ENCODE assay signal across 8 mouse cellular contexts in the genomic region with DNA sequence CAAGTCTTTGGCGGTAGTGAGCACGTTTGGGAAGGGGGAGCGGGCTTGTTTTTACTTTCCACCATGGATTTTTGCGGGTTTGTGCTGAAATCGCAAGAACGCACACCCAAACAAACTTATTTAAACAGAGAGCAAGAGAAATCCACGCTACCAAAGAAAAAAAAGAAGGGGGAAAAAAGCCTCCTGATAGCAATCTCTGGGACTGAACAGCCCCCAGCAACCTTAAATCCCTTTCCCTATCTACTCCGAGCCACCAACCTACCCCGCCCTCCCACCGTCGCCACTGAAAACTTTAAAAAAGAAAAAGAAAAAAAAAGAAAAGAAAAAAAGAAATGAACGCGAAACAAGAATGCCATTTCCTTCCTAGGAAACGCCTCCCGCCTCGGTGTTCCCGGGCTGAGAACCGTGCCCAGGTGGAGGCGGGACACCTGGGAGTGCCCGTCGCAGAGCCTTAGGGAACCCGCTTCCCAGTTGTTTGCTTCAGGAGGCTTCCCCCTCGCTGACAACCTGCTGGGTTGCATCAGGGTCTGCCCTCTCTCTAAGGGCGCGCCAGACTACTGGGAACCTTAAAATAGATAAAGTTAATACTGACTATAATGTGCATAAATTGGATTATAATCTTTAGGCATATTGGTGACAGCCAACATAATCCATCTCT. TPM values are rescaled to one million over a fixed set of nuclear protein-coding genes. Genes with fewer than 3 reads are reported as not detected.
A peak's percentile ranks its signal among the peaks of the same experiment; 100 is the strongest.
DNase-seq lines count a peak whose midpoint lies in the region; ATAC-seq and TF ChIP-seq lines count a peak whose summit lies in the region.

No protein-coding gene starts in this region.

- 0 out of 2 replicates have a peak, but pooled peaks cover 4% of the 10 kb centered on the region for H3K36me3 ChIP-seq in heart, postnatal 0 days (replicated peaks; ENCODE audit: control insufficient read depth, insufficient read depth, low read length)
- H3K36me3 ChIP-seq in midbrain, embryonic 11.5 days (ENCODE audit: control insufficient read depth, insufficient read depth, low read length), result 0 out of 2 replicates have a peak, but pooled peaks cover 4% of the 10 kb centered on the region
- no peaks in the 10 kb centered on the region for H3K36me3 ChIP-seq in thymus, adult 2 months (ENCODE audit: control insufficient read depth, insufficient read depth, low read length)

- H3K9me3 ChIP-seq in heart, postnatal 0 days (replicated peaks; ENCODE audit: control insufficient read depth, low read length), result no peaks in the 10 kb centered on the region
- H3K9me3 ChIP-seq in midbrain, embryonic 11.5 days (ENCODE audit: control insufficient read depth, low read length), result no peaks in the 10 kb centered on the region

- H3K27me3 ChIP-seq in heart, postnatal 0 days (ENCODE audit: control insufficient read depth, insufficient read depth, low read length), result no peaks in the 10 kb centered on the region
- H3K27me3 ChIP-seq in midbrain, embryonic 11.5 days (ENCODE audit: control insufficient read depth, insufficient read depth, low read length), result peaks cover 5% of the 10 kb centered on the region
- no peaks in the 10 kb centered on the region for H3K27me3 ChIP-seq in thymus, adult 2 months (ENCODE audit: control insufficient read depth, insufficient read depth, low read length)

- no peak overlapping the region for H3K27ac ChIP-seq in cortical plate, adult 2 months (ENCODE audit: insufficient read depth, low read length)
- H3K27ac ChIP-seq in heart, postnatal 0 days (ENCODE audit: low read depth), result peak overlapping the region; percentile 52; the same call in 1 of the 2 replicates
- 0 out of 2 replicates have a peak overlapping the region, but pooled peaks have one; percentile 4 for H3K27ac ChIP-seq in midbrain, embryonic 11.5 days (ENCODE audit: low read depth, low read length)
- peak overlapping the region; percentile 51 for H3K27ac ChIP-seq in thymus, adult 2 months (ENCODE audit: control insufficient read depth, insufficient read depth, low read length)

- no peak for TF ChIP-seq CTCF in cortical plate, adult 2 months (IDR thresholded peaks at IDR 0.05; ENCODE audit: extremely low read depth, insufficient read depth, low read length)
- no peak for TF ChIP-seq CTCF in heart, postnatal 0 days (IDR thresholded peaks at IDR 0.05; ENCODE audit: low read depth)
- no peak for TF ChIP-seq CTCF in thymus, adult 2 months (IDR thresholded peaks at IDR 0.05; ENCODE audit: borderline replicate concordance, control insufficient read depth, extremely low read depth, insufficient read depth, low read length, poor library complexity)

- TF ChIP-seq EP300 in heart, postnatal 0 days (IDR thresholded peaks at IDR 0.05; ENCODE audit: low read depth), result no peak

- WGBS in heart, postnatal 0 days, result under 1% methylated on average over 25 of the region's 25 CpGs
- WGBS in midbrain, embryonic 11.5 days, result under 1% methylated on average over 25 of the region's 25 CpGs
- WGBS in thymus, adult 2 months, result 1% methylated on average over 25 of the region's 25 CpGs

- DNase-seq in urinary bladder, postnatal 14 days (ENCODE audit: low spot score), result peak; percentile 19
- DNase-seq in urinary bladder, postnatal 4 days (ENCODE audit: low spot score in 2 of 2), result no peak
- no peak for DNase-seq in heart, postnatal 0 days (ENCODE audit: low spot score)
- peak; percentile 40 to 41 for DNase-seq in kidney, postnatal 4 days
- no peak for DNase-seq in midbrain, embryonic 11.5 days (ENCODE audit: low spot score, missing footprints)
- peak; percentile 35 for DNase-seq in thymus, adult 2 months

- no peak for ATAC-seq in heart, postnatal 0 days (ENCODE audit: insufficient read depth, low read depth)
- ATAC-seq in midbrain, embryonic 11.5 days (ENCODE audit: low FRiP score), result no peak
- no peak for ATAC-seq in frontal cortex, adult (ENCODE audit: low TSS enrichment)

- peak overlapping the region; percentile 99 for H3K4me3 ChIP-seq in cortical plate, adult 2 months (ENCODE audit: insufficient read depth, low read length)
- H3K4me3 ChIP-seq in heart, postnatal 0 days (ENCODE audit: low read depth, low read length), result peak overlapping the region; percentile 94
- H3K4me3 ChIP-seq in midbrain, embryonic 11.5 days (ENCODE audit: low read depth, low read length), result peak overlapping the region; percentile 74
- H3K4me3 ChIP-seq in thymus, adult 2 months (ENCODE audit: control insufficient read depth, insufficient read depth, low read length), result peak overlapping the region; percentile 53

- no peak for TF ChIP-seq POLR2A in cortical plate, adult 2 months (IDR thresholded peaks at IDR 0.05; ENCODE audit: extremely low read depth, insufficient read depth, low read length)
- TF ChIP-seq POLR2A in thymus, adult 2 months (IDR thresholded peaks at IDR 0.05; ENCODE audit: control insufficient read depth, extremely low read depth, insufficient read depth, low read length, poor library complexity), result no peak

- H3K9ac ChIP-seq in heart, postnatal 0 days (replicated peaks; ENCODE audit: low read depth, low read length), result peak overlapping the region; percentile 80
- H3K9ac ChIP-seq in midbrain, embryonic 11.5 days (ENCODE audit: low read length), result peak overlapping the region; percentile 17

- H3K4me2 ChIP-seq in heart, postnatal 0 days (ENCODE audit: low read depth, low read length), result peak overlapping the region; percentile 98
- H3K4me2 ChIP-seq in midbrain, embryonic 11.5 days, result peak overlapping the region; percentile 81

- peaks cover 1% of the 10 kb centered on the region; the same call in 1 of the 2 replicates for H3K4me1 ChIP-seq in cortical plate, adult 2 months (ENCODE audit: control insufficient read depth, insufficient read depth, low read length)
- 0 out of 2 replicates have a peak, but pooled peaks cover 3% of the 10 kb centered on the region for H3K4me1 ChIP-seq in heart, postnatal 0 days (ENCODE audit: control insufficient read depth, insufficient read depth)
- peaks cover 20% of the 10 kb centered on the region for H3K4me1 ChIP-seq in midbrain, embryonic 11.5 days (ENCODE audit: control insufficient read depth, insufficient read depth, low read length)
- H3K4me1 ChIP-seq in thymus, adult 2 months (replicated peaks; ENCODE audit: control insufficient read depth, insufficient read depth, low read length), result peaks cover 8% of the 10 kb centered on the region

RNA-seq across cellular contexts. Expression of gene Mllt3, which starts 0.7 kb away (rescaled TPM):
- 22.5 and 23.2 TPM in 2 replicates for polyA plus RNA-seq in cortical plate, adult 2 months (2012; rRNA removed)
- 5.1 and 27.2 TPM in 2 replicates for total RNA-seq in heart, postnatal 0 days (2014; rRNA removed; ENCODE audit: low replicate concordance)
- 13.5 and 14.6 TPM in 2 replicates for polyA plus RNA-seq in heart, postnatal 0 days (2015; fragmentation: Nextera tagmentation; extraction: Ambion mirVana)
- 62.3 and 63.1 TPM in 2 replicates for polyA plus RNA-seq in midbrain, embryonic 11.5 days (2014; fragmentation: Nextera tagmentation; extraction: Ambion mirVana)
- 11.6 and 14.7 TPM in 2 replicates for polyA plus RNA-seq in thymus, adult 2 months (2012; rRNA removed)

Comparison
In these comparisons a context has a peak if more than half of its experiments do, and no peak if none do; other contexts are left out.
1. DNase-seq: peak in urinary bladder, postnatal 14 days (single experiment), kidney, postnatal 4 days (2 of 2) and thymus, adult 2 months (single experiment); none in urinary bladder, postnatal 4 days (0 of 2), heart, postnatal 0 days (single experiment) and midbrain, embryonic 11.5 days (single experiment).
2. Peak in every context shown above with its lines, with median percentiles within 50 percentile points of each other: H3K4me3 ChIP-seq.